Mouse (Mus musculus) ovary, postnatal 36 days (tissue): ENCODE data around the gene Dnaic2.

Source experiments
- DNase-seq: peaks from one replicate; pipeline ENCODE4 v3.0.0; 2022; ENCODE audit warnings: low spot score, mixed read lengths

Dnaic2 gene

GRCm38 (mm10) chr11:114702311-114702995 is 24.8 kb upstream of the Dnaic2 start:
- no peak for DNase-seq

- DNase-seq, result no peak
Measured at GRCm38 (mm10) chr11:114702996-114703361, 24.2 kb upstream of the Dnaic2 start.

GRCm38 (mm10) chr11:114704071-114704913 is 22.9 kb upstream of the Dnaic2 start:
- DNase-seq, result peak; percentile 34

- DNase-seq, result no peak
Measured at GRCm38 (mm10) chr11:114706358-114706757, 20.9 kb upstream of the Dnaic2 start.

- no peak for DNase-seq
Measured at GRCm38 (mm10) chr11:114711393-114711792, 15.8 kb upstream of the Dnaic2 start.

- no peak for DNase-seq
Measured at GRCm38 (mm10) chr11:114711861-114712260, 15.3 kb upstream of the Dnaic2 start.

GRCm38 (mm10) chr11:114714526-114714925 is 12.7 kb upstream of the Dnaic2 start:
- no peak for DNase-seq

- no peak for DNase-seq
Measured at GRCm38 (mm10) chr11:114715531-114715930, 11.7 kb upstream of the Dnaic2 start.

GRCm38 (mm10) chr11:114720535-114720934 is 6.7 kb upstream of the Dnaic2 start:
- no peak for DNase-seq

- no peak for DNase-seq
Measured at GRCm38 (mm10) chr11:114722438-114722837, 4.8 kb upstream of the Dnaic2 start.

GRCm38 (mm10) chr11:114723030-114723429 is 4.2 kb upstream of the Dnaic2 start:
- no peak for DNase-seq

GRCm38 (mm10) chr11:114724787-114725590 is 2.2 kb upstream of the Dnaic2 start:
- DNase-seq, result no peak

GRCm38 (mm10) chr11:114727826-114728186 is 598 bp downstream of the Dnaic2 start:
- DNase-seq, result no peak

GRCm38 (mm10) chr11:114728333-114728732 is 1.1 kb downstream of the Dnaic2 start:
- DNase-seq, result no peak

- no peak for DNase-seq
Measured at GRCm38 (mm10) chr11:114729832-114730363, 2.7 kb downstream of the Dnaic2 start.

GRCm38 (mm10) chr11:114731711-114732110 is 4.5 kb downstream of the Dnaic2 start:
- no peak for DNase-seq

GRCm38 (mm10) chr11:114732890-114733289 is 5.7 kb downstream of the Dnaic2 start:
- no peak for DNase-seq

GRCm38 (mm10) chr11:114736111-114736510 is 8.9 kb downstream of the Dnaic2 start:
- no peak for DNase-seq

GRCm38 (mm10) chr11:114736913-114737624 is 9.9 kb downstream of the Dnaic2 start:
- DNase-seq, result peak; percentile 39

GRCm38 (mm10) chr11:114740598-114740997 is 13.4 kb downstream of the Dnaic2 start:
- DNase-seq, result no peak

- no peak for DNase-seq
Measured at GRCm38 (mm10) chr11:114741451-114741850, 14.2 kb downstream of the Dnaic2 start.

- DNase-seq, result peak; percentile 89
Measured at GRCm38 (mm10) chr11:114745134-114745533, 17.9 kb downstream of the Dnaic2 start.
